Mouse (Mus musculus) thymus, postnatal 4 days (tissue): ENCODE results near the gene Rpl7a.
A peak's percentile ranks its signal among the peaks of the same experiment; 100 is the strongest.

Experiments used
- DNase-seq: peaks from one replicate; pipeline ENCODE4 v3.0.0; 2021

Rpl7a gene

GRCm38 (mm10) chr2:26956811-26957487, 46.4 kb downstream of the Rpl7a start:
- no peak for DNase-seq

- no peak for DNase-seq
Measured at GRCm38 (mm10) chr2:26957488-26957859, 46.9 kb downstream of the Rpl7a start.

- peak; percentile 45 for DNase-seq
Measured at GRCm38 (mm10) chr2:26960756-26961155, 50.2 kb downstream of the Rpl7a start.
